Mouse (Mus musculus): ENCODE results near the gene Slc47a1. TPM values are rescaled to one million over a fixed set of nuclear protein-coding genes. Genes with fewer than 3 reads are reported as not detected.
"Not testable (repeated sequence)": the region's sequence is repeated elsewhere in the genome, so short reads cannot be mapped to it uniquely, and the experiment has no call there.

The Slc47a1 gene
- polyA plus RNA-seq (2015; fragmentation: Nextera tagmentation; extraction: Ambion mirVana): 0.31 TPM in 2 replicates

DNA sequence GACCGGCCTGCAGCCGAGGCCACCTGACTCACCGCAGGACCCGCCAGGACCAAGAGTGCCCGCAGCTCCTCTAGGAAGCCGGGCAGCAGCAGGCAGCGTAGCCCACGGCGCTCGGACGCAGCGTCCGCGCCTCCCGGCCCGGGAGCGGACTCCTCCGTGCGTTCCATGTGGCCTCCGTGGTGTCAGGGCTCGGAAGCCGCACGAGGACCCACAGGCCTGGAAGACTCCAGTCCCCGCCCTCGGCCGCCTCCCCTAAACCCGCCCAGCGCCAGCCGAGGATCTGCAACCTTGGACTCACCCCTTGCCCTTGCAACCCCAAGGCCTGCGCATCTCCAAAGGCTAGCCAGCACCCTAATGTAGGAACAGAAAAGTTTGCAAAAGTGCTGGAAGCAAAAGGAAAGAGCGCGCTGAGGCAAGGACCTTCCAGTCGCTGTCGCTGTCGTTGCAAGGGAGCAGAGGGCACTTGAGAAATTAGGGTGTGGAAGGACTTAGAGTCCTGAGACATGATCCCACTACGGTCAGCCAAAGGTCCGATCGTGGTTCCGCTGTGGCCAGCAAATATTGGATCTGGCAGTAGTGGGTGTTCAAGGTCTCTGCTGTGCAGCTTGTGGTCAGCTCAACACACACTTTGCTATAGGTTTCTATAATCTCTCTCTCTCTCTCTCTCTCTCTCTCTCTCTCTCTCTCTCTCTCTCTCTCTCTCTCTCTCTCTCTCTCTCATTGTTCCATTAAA is at the start of gene Slc47a1:
TSS of gene Slc47a1 (minus strand) at position 465 of the 733 bp plus-strand sequence.
- H3K4me1 ChIP-seq: peaks cover 7% of the 10 kb centered on the region
- no peak within 1 kb of the TSS for H3K9ac ChIP-seq
- H3K27me3 ChIP-seq (replicated peaks): peaks cover 32% of the 10 kb centered on the region
- no peak for ATAC-seq (replicated peaks)
- H3K27ac ChIP-seq: no peak within 1 kb of the TSS
- peak within 1 kb of the TSS; percentile 13 for H3K4me3 ChIP-seq
- H3K36me3 ChIP-seq (replicated peaks): no peaks in the 10 kb centered on the region
- H3K4me2 ChIP-seq: peak within 1 kb of the TSS; percentile 40
- WGBS: 15% methylated on average over 39 of the region's 39 CpGs
- H3K9me3 ChIP-seq: no peaks in the 10 kb centered on the region

- Histone ChIP-seq H3K36me3 (replicated peaks) (no peaks in the 10 kb centered on the region), H3K4me3 (no peak overlapping the region), H3K27me3 (replicated peaks) (no peaks in the 10 kb centered on the region), H3K9me3 (no peaks in the 10 kb centered on the region), H3K4me2 (no peak overlapping the region), H3K9ac (no peak overlapping the region), H3K27ac (no peak overlapping the region), H3K4me1 (no peaks in the 10 kb centered on the region)
- 85% methylated on average over 6 of the region's 6 CpGs for WGBS
- ATAC-seq (replicated peaks): no peak
Measured at GRCm38 (mm10) chr11:61419253-61419652, 41.1 kb upstream of the Slc47a1 start.

GRCm38 (mm10) chr11:61417945-61418551 is 39.9 kb upstream of the Slc47a1 start:
- 29% methylated on average over 6 of the region's 6 CpGs for WGBS
- Histone ChIP-seq H3K4me2 (no peak overlapping the region), H3K9ac (no peak overlapping the region), H3K9me3 (no peaks in the 10 kb centered on the region), H3K27ac (no peak overlapping the region), H3K27me3 (replicated peaks) (no peaks in the 10 kb centered on the region), H3K4me1 (no peaks in the 10 kb centered on the region), H3K36me3 (replicated peaks) (no peaks in the 10 kb centered on the region), H3K4me3 (no peak overlapping the region)
- ATAC-seq (replicated peaks): 0 out of 2 replicates have a peak, but pooled peaks have one; percentile 39

DNA sequence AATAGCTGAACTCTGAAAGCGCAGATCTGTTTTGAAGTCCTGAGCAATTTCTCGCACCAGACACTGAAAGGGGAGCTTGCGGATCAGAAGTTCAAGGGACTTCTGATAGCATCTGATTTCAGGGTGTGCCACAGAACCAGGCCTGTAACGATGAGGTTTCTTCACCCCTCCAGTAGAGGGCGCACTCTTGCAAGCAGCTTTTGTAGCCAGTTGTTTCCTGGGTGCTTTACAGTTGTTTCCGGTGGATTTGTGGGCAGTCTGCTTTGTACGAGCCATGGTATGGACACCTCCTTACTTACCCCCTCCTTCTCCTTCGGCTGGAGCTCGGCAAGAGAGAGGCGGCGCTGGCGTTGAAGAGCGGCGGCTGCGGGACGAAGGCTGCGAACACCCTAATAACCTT is 38.4 kb upstream of the Slc47a1 start:
- not testable (repeated sequence) for H3K27me3 ChIP-seq (replicated peaks); ATAC-seq (replicated peaks); H3K4me1 ChIP-seq; H3K9ac ChIP-seq; H3K4me2 ChIP-seq; H3K27ac ChIP-seq; H3K4me3 ChIP-seq; H3K9me3 ChIP-seq; H3K36me3 ChIP-seq (replicated peaks)
- 89% methylated on average over 17 of the region's 17 CpGs for WGBS

GRCm38 (mm10) chr11:61415444-61415843 is 37.3 kb upstream of the Slc47a1 start:
- no peak overlapping the region for H3K27ac ChIP-seq
- no peak for ATAC-seq (replicated peaks)
- H3K27me3 ChIP-seq (replicated peaks): no peaks in the 10 kb centered on the region
- no peak overlapping the region for H3K9ac ChIP-seq
- H3K4me1 ChIP-seq: no peaks in the 10 kb centered on the region
- WGBS: 74% methylated on average over 1 of the region's 1 CpGs
- H3K4me3 ChIP-seq: no peak overlapping the region
- H3K9me3 ChIP-seq: no peaks in the 10 kb centered on the region
- no peak overlapping the region for H3K4me2 ChIP-seq
- H3K36me3 ChIP-seq (replicated peaks): no peaks in the 10 kb centered on the region

GRCm38 (mm10) chr11:61414560-61414959 is 36.4 kb upstream of the Slc47a1 start:
- no peak for ATAC-seq (replicated peaks)
- WGBS: 85% methylated on average over 3 of the region's 3 CpGs
- Histone ChIP-seq H3K27ac (no peak overlapping the region), H3K36me3 (replicated peaks) (no peaks in the 10 kb centered on the region), H3K4me1 (peaks cover 5% of the 10 kb centered on the region), H3K27me3 (replicated peaks) (no peaks in the 10 kb centered on the region), H3K9me3 (no peaks in the 10 kb centered on the region), H3K9ac (no peak overlapping the region), H3K4me3 (no peak overlapping the region), H3K4me2 (no peak overlapping the region)

GRCm38 (mm10) chr11:61413411-61413810 is 35.3 kb upstream of the Slc47a1 start:
- ATAC-seq (replicated peaks): no peak
- H3K4me1 ChIP-seq: peaks cover 6% of the 10 kb centered on the region
- 81% methylated on average over 5 of the region's 5 CpGs for WGBS
- no peak overlapping the region for H3K4me2 ChIP-seq
- H3K9me3 ChIP-seq: no peaks in the 10 kb centered on the region
- H3K27ac ChIP-seq: no peak overlapping the region
- no peaks in the 10 kb centered on the region for H3K36me3 ChIP-seq (replicated peaks)
- no peaks in the 10 kb centered on the region for H3K27me3 ChIP-seq (replicated peaks)
- no peak overlapping the region for H3K4me3 ChIP-seq
- H3K9ac ChIP-seq: no peak overlapping the region

GRCm38 (mm10) chr11:61411809-61412208 is 33.7 kb upstream of the Slc47a1 start:
- WGBS: 49% methylated on average over 7 of the region's 7 CpGs
- Histone ChIP-seq H3K9ac (no peak overlapping the region), H3K36me3 (replicated peaks) (no peaks in the 10 kb centered on the region), H3K4me3 (no peak overlapping the region), H3K9me3 (no peaks in the 10 kb centered on the region), H3K4me1 (peaks cover 6% of the 10 kb centered on the region), H3K27me3 (replicated peaks) (no peaks in the 10 kb centered on the region), H3K4me2 (no peak overlapping the region), H3K27ac (no peak overlapping the region)
- no peak for ATAC-seq (replicated peaks)

DNA sequence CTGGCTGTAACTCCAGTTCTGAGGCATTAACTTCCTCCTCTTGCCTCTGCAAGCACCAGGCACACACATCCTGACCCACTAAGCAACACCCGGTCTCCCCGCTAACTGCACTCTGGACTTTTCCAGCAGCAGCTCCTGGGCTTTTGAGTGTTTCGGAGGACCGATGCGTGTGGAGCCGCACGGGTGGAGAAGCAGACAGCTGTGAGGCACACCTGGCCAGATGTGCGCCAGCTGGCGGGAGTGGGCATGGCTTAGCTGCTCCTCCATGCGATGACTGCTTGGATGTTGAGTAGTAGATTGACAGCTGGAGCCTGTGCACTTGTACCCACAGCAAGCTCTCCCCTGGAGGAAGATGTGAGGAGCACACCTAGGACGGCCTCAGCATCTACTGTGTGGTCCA is 33.1 kb upstream of the Slc47a1 start:
- H3K27me3 ChIP-seq (replicated peaks): no peaks in the 10 kb centered on the region
- H3K4me3 ChIP-seq: no peak overlapping the region
- H3K4me2 ChIP-seq: no peak overlapping the region
- 87% methylated on average over 11 of the region's 11 CpGs for WGBS
- H3K9me3 ChIP-seq: no peaks in the 10 kb centered on the region
- H3K4me1 ChIP-seq: peaks cover 6% of the 10 kb centered on the region
- no peak overlapping the region for H3K27ac ChIP-seq
- H3K36me3 ChIP-seq (replicated peaks): no peaks in the 10 kb centered on the region
- no peak overlapping the region for H3K9ac ChIP-seq
- ATAC-seq (replicated peaks): no peak

DNA sequence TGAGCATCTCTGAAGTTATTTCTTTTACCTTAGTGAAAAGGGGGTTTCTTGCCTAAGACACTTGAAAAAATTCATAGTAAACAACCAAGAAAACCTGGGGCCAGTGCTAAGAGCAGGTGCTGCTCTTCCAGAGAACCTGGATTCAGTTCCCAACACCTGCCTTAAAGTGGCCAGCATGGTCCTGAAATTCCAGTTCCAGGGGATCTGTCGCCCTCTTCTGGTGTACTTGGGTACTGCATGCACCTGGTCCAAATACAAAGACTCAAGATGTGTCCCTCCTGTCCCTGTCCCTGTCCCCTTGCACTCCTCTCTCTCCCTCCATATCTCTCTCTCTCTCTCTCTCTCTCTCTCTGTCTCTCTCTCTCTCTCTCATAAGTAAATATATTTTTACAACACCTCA is 32.0 kb upstream of the Slc47a1 start:
- H3K36me3 ChIP-seq (replicated peaks): no peaks in the 10 kb centered on the region
- WGBS: 0% methylated on average over 1 of the region's 1 CpGs
- H3K9me3 ChIP-seq: no peaks in the 10 kb centered on the region
- H3K4me3 ChIP-seq: no peak overlapping the region
- H3K27me3 ChIP-seq (replicated peaks): no peaks in the 10 kb centered on the region
- H3K4me2 ChIP-seq: no peak overlapping the region
- H3K27ac ChIP-seq: no peak overlapping the region
- no peak for ATAC-seq (replicated peaks)
- H3K4me1 ChIP-seq: peaks cover 6% of the 10 kb centered on the region
- H3K9ac ChIP-seq: no peak overlapping the region

- peak overlapping the region; percentile 93 for H3K4me3 ChIP-seq
- no peaks in the 10 kb centered on the region for H3K36me3 ChIP-seq (replicated peaks)
- H3K27ac ChIP-seq: no peak overlapping the region
- no peaks in the 10 kb centered on the region for H3K27me3 ChIP-seq (replicated peaks)
- no peaks in the 10 kb centered on the region for H3K9me3 ChIP-seq
- H3K4me1 ChIP-seq: peaks cover 6% of the 10 kb centered on the region
- H3K9ac ChIP-seq: no peak overlapping the region
- no peak for ATAC-seq (replicated peaks)
- WGBS: 19% methylated on average over 3 of the region's 3 CpGs
- peak overlapping the region; percentile 48 for H3K4me2 ChIP-seq
Measured at GRCm38 (mm10) chr11:61409051-61409450, 30.9 kb upstream of the Slc47a1 start.

GRCm38 (mm10) chr11:61408184-61409027 is 30.3 kb upstream of the Slc47a1 start:
- WGBS: under 1% methylated on average over 64 of the region's 64 CpGs
- H3K4me3 ChIP-seq: peak overlapping the region; percentile 93
- H3K4me1 ChIP-seq: peaks cover 6% of the 10 kb centered on the region
- peak; percentile 94 for ATAC-seq (replicated peaks)
- H3K27me3 ChIP-seq (replicated peaks): no peaks in the 10 kb centered on the region
- no peaks in the 10 kb centered on the region for H3K36me3 ChIP-seq (replicated peaks)
- H3K9ac ChIP-seq: peak overlapping the region; percentile 92
- H3K27ac ChIP-seq: peak overlapping the region; percentile 100
- peak overlapping the region; percentile 48 for H3K4me2 ChIP-seq
- H3K9me3 ChIP-seq: no peaks in the 10 kb centered on the region

All from midbrain, embryonic 15.5 days (tissue).